Mouse (Mus musculus): ENCODE measurements around the gene Grin1. TPM values are rescaled to one million over a fixed set of nuclear protein-coding genes. Genes with fewer than 3 reads are reported as not detected.
A peak's percentile ranks its signal among the peaks of the same experiment; 100 is the strongest.

Grin1 gene
- polyA plus RNA-seq, 1 experiment, result 0.02 TPM

DNA sequence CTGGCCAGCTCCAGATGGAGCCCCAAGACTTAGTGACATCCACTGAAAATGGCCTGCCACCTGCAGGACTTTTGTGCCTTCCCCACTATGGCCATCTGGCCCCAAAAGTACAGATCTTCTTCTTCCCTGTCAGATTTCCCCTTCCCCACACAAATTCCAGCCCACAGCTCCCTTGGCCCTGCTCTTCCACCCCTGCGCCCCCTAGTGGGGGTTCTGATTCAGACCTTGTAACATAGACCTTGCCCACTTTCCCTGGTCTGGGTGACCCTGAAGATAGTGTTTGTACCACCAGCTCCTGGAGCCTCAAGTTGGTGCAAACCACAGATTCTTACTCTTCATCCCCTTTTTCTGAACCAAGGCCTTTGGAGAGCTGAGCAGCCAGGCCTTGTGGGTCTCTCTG lies 26.1 kb downstream of the Grin1 start:
- no peaks in the 10 kb centered on the region for H3K36me3 ChIP-seq (ENCODE audit: control insufficient read depth, insufficient read depth)
- H3K4me3 ChIP-seq (ENCODE audit: insufficient read depth, poor library complexity, severe bottlenecking), result no peak overlapping the region
- H3K79me2 ChIP-seq (ENCODE audit: control insufficient read depth, insufficient read depth), result no peaks in the 10 kb centered on the region
- peaks cover 88% of the 10 kb centered on the region for H3K27me3 ChIP-seq (ENCODE audit: control insufficient read depth, insufficient read depth, insufficient read length)
- no peak for TF ChIP-seq FOSL1 (IDR thresholded peaks at IDR 0.05; ENCODE audit: insufficient read depth, low read length, poor library complexity, severe bottlenecking)
- no peak for TF ChIP-seq USF1 (IDR thresholded peaks at IDR 0.05; ENCODE audit: low read depth)
- TF ChIP-seq MYOD1 (IDR thresholded peaks at IDR 0.05; ENCODE audit: control insufficient read depth, insufficient read length, low read depth), result no peak
- TF ChIP-seq CTCF (IDR thresholded peaks at IDR 0.05; ENCODE audit: control insufficient read depth, insufficient read depth, insufficient read length), result peak; percentile 37
- H3K79me3 ChIP-seq (ENCODE audit: low read depth), result no peaks in the 10 kb centered on the region
- H3ac ChIP-seq (ENCODE audit: control insufficient read depth, insufficient read length, low read depth), result no peak overlapping the region

DNA sequence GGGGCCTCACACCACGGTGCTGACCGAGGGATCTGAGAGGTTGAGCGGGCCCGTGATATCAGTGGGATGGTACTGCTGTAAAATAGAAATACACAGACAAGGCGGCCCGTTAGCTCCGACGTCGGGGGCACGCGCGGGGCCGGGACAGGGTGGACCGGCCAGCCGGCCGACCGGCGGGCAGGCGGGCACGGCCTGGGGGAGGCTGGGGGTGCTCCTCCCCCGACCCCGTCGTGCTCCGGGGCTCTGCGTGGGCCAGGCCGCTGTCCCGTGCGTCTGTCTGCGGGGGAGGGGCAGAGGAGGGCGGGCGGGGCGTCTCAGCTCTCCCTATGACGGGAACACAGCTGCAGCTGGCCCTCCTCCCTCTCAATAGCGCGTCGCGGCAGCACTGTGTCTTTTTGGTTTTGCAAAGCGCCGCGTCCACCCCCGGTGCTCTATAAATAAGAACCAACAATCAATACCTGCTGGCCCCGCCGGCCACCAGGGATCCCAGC lies 26.9 kb downstream of the Grin1 start:
- Histone ChIP-seq H3K4me3 (ENCODE audit: insufficient read depth, poor library complexity, severe bottlenecking) (no peak overlapping the region), H3K27me3 (ENCODE audit: control insufficient read depth, insufficient read depth, insufficient read length) (peaks cover 80% of the 10 kb centered on the region), H3K36me3 (ENCODE audit: control insufficient read depth, insufficient read depth) (no peaks in the 10 kb centered on the region), H3K79me3 (ENCODE audit: low read depth) (no peaks in the 10 kb centered on the region), H3K79me2 (ENCODE audit: control insufficient read depth, insufficient read depth) (no peaks in the 10 kb centered on the region), H3ac (ENCODE audit: control insufficient read depth, insufficient read length, low read depth) (no peak overlapping the region)
- TF ChIP-seq MYOG (IDR thresholded peaks at IDR 0.05; ENCODE audit: control insufficient read depth, extremely low read depth, insufficient read length), result no peak
- TF ChIP-seq FOSL1 (IDR thresholded peaks at IDR 0.05; ENCODE audit: insufficient read depth, low read length, poor library complexity, severe bottlenecking), result no peak
- no peak for TF ChIP-seq USF1 (IDR thresholded peaks at IDR 0.05; ENCODE audit: low read depth)
- TF ChIP-seq CTCF (IDR thresholded peaks at IDR 0.05; ENCODE audit: control insufficient read depth, insufficient read depth, insufficient read length), result no peak
- no peak for TF ChIP-seq MAX (IDR thresholded peaks at IDR 0.05)
- TF ChIP-seq CEBPB (IDR thresholded peaks at IDR 0.05; ENCODE audit: low read depth), result no peak
- TF ChIP-seq MYOD1 (IDR thresholded peaks at IDR 0.05; ENCODE audit: control insufficient read depth, insufficient read length, low read depth), result no peak

DNA sequence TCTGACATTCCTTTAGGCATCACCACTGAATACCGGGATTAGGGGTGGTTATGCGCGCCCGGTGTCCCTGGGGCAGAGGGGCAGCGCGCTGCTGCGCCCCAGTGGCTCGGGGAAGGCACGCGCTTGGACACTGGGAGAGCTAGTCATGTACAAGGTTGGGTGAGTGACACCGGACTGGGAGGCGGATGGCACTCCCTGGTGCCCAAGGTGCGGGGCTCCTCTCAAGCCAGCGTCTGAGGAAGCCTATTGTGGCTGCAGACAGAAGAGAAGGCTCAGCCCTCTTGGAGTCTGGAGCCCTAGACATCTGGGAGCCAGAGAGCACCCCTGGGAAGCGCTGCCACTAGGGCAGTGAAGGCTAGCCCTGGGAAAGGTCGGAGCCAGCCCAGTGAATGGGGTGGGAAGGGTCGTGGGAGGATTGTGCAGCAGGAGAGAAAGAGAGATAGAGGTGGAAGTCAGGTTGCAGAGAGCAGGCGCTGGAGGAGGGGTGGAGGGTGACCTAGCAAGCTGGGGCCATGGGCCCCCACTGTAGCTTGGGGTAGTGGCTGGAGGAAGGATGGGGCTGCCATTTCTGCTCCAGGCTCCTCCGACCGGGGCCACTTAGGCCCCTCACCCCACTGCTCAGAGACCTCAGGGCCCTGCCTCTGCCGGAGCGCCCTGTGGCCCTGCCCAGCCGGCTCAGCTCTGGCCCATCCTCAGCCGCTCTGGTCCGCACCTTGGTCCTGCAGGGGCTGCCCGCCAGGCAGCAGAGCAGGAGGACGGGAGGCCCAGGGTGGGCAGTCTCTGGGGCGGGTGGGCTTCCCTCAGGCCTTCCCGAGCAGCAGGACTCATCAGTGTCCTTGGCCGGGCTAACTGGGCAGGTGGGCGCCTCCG lies 27.6 kb downstream of the Grin1 start:
- Histone ChIP-seq H3K79me3 (ENCODE audit: low read depth) (no peaks in the 10 kb centered on the region), H3K27me3 (ENCODE audit: control insufficient read depth, insufficient read depth, insufficient read length) (peaks cover 73% of the 10 kb centered on the region), H3ac (ENCODE audit: control insufficient read depth, insufficient read length, low read depth) (no peak overlapping the region), H3K36me3 (ENCODE audit: control insufficient read depth, insufficient read depth) (no peaks in the 10 kb centered on the region), H3K79me2 (ENCODE audit: control insufficient read depth, insufficient read depth) (no peaks in the 10 kb centered on the region), H3K4me3 (ENCODE audit: insufficient read depth, poor library complexity, severe bottlenecking) (no peak overlapping the region)
- TF ChIP-seq MYOG (IDR thresholded peaks at IDR 0.05; ENCODE audit: control insufficient read depth, extremely low read depth, insufficient read length) (no peak), CTCF (IDR thresholded peaks at IDR 0.05; ENCODE audit: control insufficient read depth, insufficient read depth, insufficient read length) (no peak), MAX (IDR thresholded peaks at IDR 0.05) (no peak), USF1 (IDR thresholded peaks at IDR 0.05; ENCODE audit: low read depth) (no peak), FOSL1 (IDR thresholded peaks at IDR 0.05; ENCODE audit: insufficient read depth, low read length, poor library complexity, severe bottlenecking) (no peak), MYOD1 (IDR thresholded peaks at IDR 0.05; ENCODE audit: control insufficient read depth, insufficient read length, low read depth) (no peak), CEBPB (IDR thresholded peaks at IDR 0.05; ENCODE audit: low read depth) (no peak)

DNA sequence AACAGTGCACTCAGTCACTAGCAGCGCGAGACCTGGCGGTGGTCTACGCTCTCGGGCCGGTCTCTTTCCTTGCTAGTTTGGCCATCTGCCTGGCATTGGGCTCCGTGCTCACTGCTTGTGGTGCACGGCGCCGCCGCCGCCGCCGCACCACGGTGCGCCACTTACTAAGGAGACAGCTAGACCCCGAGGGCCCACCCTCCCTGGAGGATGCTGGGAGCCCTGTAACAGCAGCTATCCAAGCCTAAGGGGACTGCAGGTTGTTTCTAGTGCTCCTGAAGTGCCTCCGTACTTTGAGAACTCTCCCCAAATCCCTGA lies 28.2 kb downstream of the Grin1 start:
- peaks cover 4% of the 10 kb centered on the region for H3K36me3 ChIP-seq (ENCODE audit: control insufficient read depth, insufficient read depth)
- no peak overlapping the region for H3K4me3 ChIP-seq (ENCODE audit: insufficient read depth, poor library complexity, severe bottlenecking)
- TF ChIP-seq FOSL1 (IDR thresholded peaks at IDR 0.05; ENCODE audit: insufficient read depth, low read length, poor library complexity, severe bottlenecking), result no peak
- no peak for TF ChIP-seq CTCF (IDR thresholded peaks at IDR 0.05; ENCODE audit: control insufficient read depth, insufficient read depth, insufficient read length)
- no peak for TF ChIP-seq CEBPB (IDR thresholded peaks at IDR 0.05; ENCODE audit: low read depth)
- H3ac ChIP-seq (ENCODE audit: control insufficient read depth, insufficient read length, low read depth), result no peak overlapping the region
- H3K27me3 ChIP-seq (ENCODE audit: control insufficient read depth, insufficient read depth, insufficient read length), result peaks cover 67% of the 10 kb centered on the region
- H3K79me2 ChIP-seq (ENCODE audit: control insufficient read depth, insufficient read depth), result no peaks in the 10 kb centered on the region
- no peaks in the 10 kb centered on the region for H3K79me3 ChIP-seq (ENCODE audit: low read depth)

DNA sequence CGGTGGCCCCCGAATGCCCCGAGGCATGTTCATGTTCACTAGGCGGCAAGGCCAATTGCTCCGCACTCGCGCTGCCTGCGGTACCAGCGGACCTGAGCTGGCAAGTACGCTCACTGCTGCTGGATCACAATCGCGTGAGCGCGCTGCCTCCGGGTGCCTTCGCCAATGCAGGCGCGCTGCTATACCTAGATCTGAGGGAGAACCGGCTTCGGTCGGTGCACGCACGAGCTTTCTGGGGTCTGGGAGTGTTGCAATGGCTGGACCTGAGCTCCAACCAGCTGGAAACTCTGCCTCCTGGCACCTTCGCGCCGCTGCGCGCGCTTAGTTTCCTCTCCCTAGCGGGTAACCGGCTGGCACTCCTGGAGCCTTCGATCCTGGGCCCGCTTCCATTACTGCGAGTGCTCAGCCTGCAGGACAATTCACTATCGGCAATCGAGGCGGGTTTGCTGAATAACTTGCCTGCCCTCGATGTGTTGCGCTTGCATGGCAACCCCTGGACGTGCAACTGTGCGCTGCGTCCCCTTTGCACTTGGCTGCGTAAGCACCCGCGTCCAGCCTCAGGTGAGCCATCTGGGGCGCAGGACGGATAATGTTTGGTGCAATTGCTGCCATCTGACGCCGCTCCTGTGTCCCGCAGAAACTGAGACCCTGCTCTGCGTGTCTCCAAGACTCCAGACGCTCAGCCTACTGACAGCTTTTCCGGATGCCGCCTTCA lies 28.7 kb downstream of the Grin1 start:
- Histone ChIP-seq H3ac (ENCODE audit: control insufficient read depth, insufficient read length, low read depth) (no peak overlapping the region), H3K79me3 (ENCODE audit: low read depth) (no peaks in the 10 kb centered on the region), H3K36me3 (ENCODE audit: control insufficient read depth, insufficient read depth) (peaks cover 9% of the 10 kb centered on the region), H3K4me3 (ENCODE audit: insufficient read depth, poor library complexity, severe bottlenecking) (no peak overlapping the region), H3K79me2 (ENCODE audit: control insufficient read depth, insufficient read depth) (no peaks in the 10 kb centered on the region), H3K27me3 (ENCODE audit: control insufficient read depth, insufficient read depth, insufficient read length) (peaks cover 62% of the 10 kb centered on the region)
- TF ChIP-seq MYOG (IDR thresholded peaks at IDR 0.05; ENCODE audit: control insufficient read depth, extremely low read depth, insufficient read length) (no peak), MYOD1 (IDR thresholded peaks at IDR 0.05; ENCODE audit: control insufficient read depth, insufficient read length, low read depth) (no peak)

DNA sequence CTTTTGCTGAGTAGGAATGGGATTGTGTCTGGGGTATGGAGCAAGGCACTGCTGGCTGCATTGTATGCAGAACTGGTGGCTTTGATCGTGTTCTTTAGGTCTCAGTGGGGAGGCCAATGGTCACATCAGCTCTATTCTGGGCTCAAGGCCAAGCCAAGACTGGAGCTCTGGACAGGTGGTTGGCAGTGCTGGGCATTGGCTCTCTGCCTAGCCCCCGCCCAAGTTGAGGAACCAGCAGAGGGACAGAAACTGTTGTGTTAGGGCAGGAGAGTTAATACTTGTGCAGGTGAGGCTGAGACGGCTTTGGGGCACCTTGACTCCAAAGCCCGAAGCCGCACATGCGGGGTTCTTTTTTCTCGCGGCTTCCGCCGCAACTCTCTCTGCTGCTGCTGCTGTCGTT lies 29.3 kb downstream of the Grin1 start, which contains the start of gene Lrrc26:
Gene Lrrc26 (plus strand): TSS at position 265 of the 400 bp plus-strand sequence.
- H3K36me3 ChIP-seq (ENCODE audit: control insufficient read depth, insufficient read depth), result peaks cover 15% of the 10 kb centered on the region
- TF ChIP-seq MYOG (IDR thresholded peaks at IDR 0.05; ENCODE audit: control insufficient read depth, extremely low read depth, insufficient read length) (no peak), MAX (IDR thresholded peaks at IDR 0.05) (no peak), CEBPB (IDR thresholded peaks at IDR 0.05; ENCODE audit: low read depth) (no peak), FOSL1 (IDR thresholded peaks at IDR 0.05; ENCODE audit: insufficient read depth, low read length, poor library complexity, severe bottlenecking) (no peak), CTCF (IDR thresholded peaks at IDR 0.05; ENCODE audit: control insufficient read depth, insufficient read depth, insufficient read length) (no peak), USF1 (IDR thresholded peaks at IDR 0.05; ENCODE audit: low read depth) (no peak), MYOD1 (IDR thresholded peaks at IDR 0.05; ENCODE audit: control insufficient read depth, insufficient read length, low read depth) (no peak)
- H3K4me3 ChIP-seq (ENCODE audit: insufficient read depth, poor library complexity, severe bottlenecking), result no peak within 1 kb of the TSS
- no peaks in the 10 kb centered on the region for H3K79me2 ChIP-seq (ENCODE audit: control insufficient read depth, insufficient read depth)
- peaks cover 56% of the 10 kb centered on the region for H3K27me3 ChIP-seq (ENCODE audit: control insufficient read depth, insufficient read depth, insufficient read length)
- no peaks in the 10 kb centered on the region for H3K79me3 ChIP-seq (ENCODE audit: low read depth)
- no peak within 1 kb of the TSS for H3ac ChIP-seq (ENCODE audit: control insufficient read depth, insufficient read length, low read depth)

Data from C2C12 (cell line).